Mouse (Mus musculus): ENCODE results near the gene Bcl3.

- TF ChIP-seq CTCF (IDR thresholded peaks at IDR 0.05; ENCODE audit: extremely low read depth, insufficient read depth, low read length) = no peak
- TF ChIP-seq POLR2A (IDR thresholded peaks at IDR 0.05; ENCODE audit: extremely low read depth, insufficient read depth, low read length) = no peak
Observed at GRCm38 (mm10) chr7:19763829-19764477, 58.6 kb downstream of the Bcl3 start.

Measured in cortical plate, adult 2 months (tissue).